Mouse (Mus musculus) lung, postnatal 0 days (tissue): ENCODE data around the gene Gm37240. TPM values are rescaled to one million over a fixed set of nuclear protein-coding genes. Genes with fewer than 3 reads are reported as not detected.
A peak's percentile ranks its signal among the peaks of the same experiment; 100 is the strongest.

ENCODE experiments used
- ATAC-seq: fragments of 200-750 bp; cut with Nextera tagmentation; 2 replicates; pipeline ENCODE4 v1.8.0; 2017; ENCODE audit warnings: moderate library complexity
- DNase-seq: peaks from one replicate; pipeline ENCODE4 v3.0.0-alpha.2; 2016; ENCODE audit warnings: low spot score
- H3K27ac ChIP-seq: fragments of 300-500 bp; sonication (generic); 2 replicates; pipeline ENCODE4 v1.5.1; 2014; ENCODE audit warnings: antibody characterized with exemption, mild to moderate bottlenecking, low read length, mixed read lengths
- H3K27me3 ChIP-seq: fragments of 300-500 bp; sonication (generic); replicated peaks from 2 replicates; pipeline ENCODE4 v1.6.1; 2014; ENCODE audit warnings: low read length, mixed read lengths; ENCODE audit not compliant: insufficient read depth
- H3K36me3 ChIP-seq: fragments of 300-500 bp; sonication (generic); 2 replicates; pipeline ENCODE4 v1.6.1; 2014; ENCODE audit warnings: low read length, mixed read lengths; ENCODE audit not compliant: insufficient read depth
- H3K4me1 ChIP-seq: fragments of 300-500 bp; sonication (generic); 2 replicates; pipeline ENCODE4 v1.6.1; 2014; ENCODE audit warnings: antibody characterized with exemption, low read depth, low read length, mixed read lengths; ENCODE audit not compliant: insufficient read depth
- H3K4me2 ChIP-seq: fragments of 300-500 bp; sonication (generic); replicated peaks from 2 replicates; pipeline ENCODE4 v1.6.1; 2014; ENCODE audit warnings: low read depth, mild to moderate bottlenecking, low read length, moderate library complexity, mixed read lengths
- H3K4me3 ChIP-seq: fragments of 300-500 bp; sonication (generic); 2 replicates; pipeline ENCODE4 v1.5.1; 2014; ENCODE audit warnings: low read depth, low read length
- H3K9ac ChIP-seq: fragments of 300-500 bp; sonication (generic); replicated peaks from 2 replicates; pipeline ENCODE4 v1.6.1; 2014; ENCODE audit warnings: low read depth, mild to moderate bottlenecking
- H3K9me3 ChIP-seq: fragments of 300-500 bp; sonication (generic); 2 replicates; pipeline ENCODE4 v1.6.1; 2016; ENCODE audit warnings: low read length, mixed read lengths
- CTCF ChIP-seq: IDR thresholded peaks from 2 replicates; pipeline ENCODE4 v1.5.1; 2016; ENCODE audit warnings: antibody characterized with exemption, mild to moderate bottlenecking
- EP300 ChIP-seq: IDR thresholded peaks from 2 replicates; pipeline ENCODE4 v1.6.1; 2016; ENCODE audit warnings: antibody characterized with exemption, mild to moderate bottlenecking, control low read depth
- WGBS: fragments of 180-500 bp; shearing (Covaris S2); extraction: QIAGEN DNeasy Blood & Tissue Kit; methylation state at CpG from one replicate; pipeline ENCODE4 v1.1.7; 2014; 5-methylcytosine and 5-hydroxymethylcytosine counted together
- polyA plus RNA-seq: library from polyadenylated mRNA; unstranded; fragments of >200 nt; fragmentation: Nextera tagmentation; extraction: Ambion mirVana; gene quantifications from 2 replicates; pipeline ENCODE4 v1.2.1, GENCODE M21; 2015

Gm37240 gene
- polyA plus RNA-seq, 1 experiment from 2014 or later = 8.9 TPM

DNA sequence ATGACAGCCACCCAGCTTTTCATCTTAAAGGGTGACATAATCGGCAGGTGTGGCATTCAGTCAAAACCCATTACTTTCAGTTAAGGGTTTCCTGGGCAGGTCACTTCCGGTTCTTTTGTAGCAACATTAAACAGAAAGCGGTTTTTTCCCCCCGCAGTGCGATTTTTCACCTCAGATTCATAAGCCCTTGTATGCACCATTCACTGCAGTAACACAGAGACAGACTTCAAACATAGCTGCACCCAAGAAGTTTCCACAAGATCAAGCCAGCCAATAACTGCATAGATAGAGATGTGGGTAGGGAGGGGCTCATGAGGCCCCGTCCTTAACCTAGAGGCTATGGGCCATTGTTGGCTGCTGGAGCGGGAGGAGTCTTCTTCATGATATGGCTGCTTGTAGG, 760.3 kb downstream of the Gm37240 start:
- 63% methylated on average over 7 of the region's 7 CpGs for WGBS
- TF ChIP-seq EP300 = no peak
- no peak for TF ChIP-seq CTCF
- H3K4me1 ChIP-seq = no peaks in the 10 kb centered on the region
- H3K9me3 ChIP-seq = no peaks in the 10 kb centered on the region
- no peaks in the 10 kb centered on the region for H3K36me3 ChIP-seq
- DNase-seq (no peak), ATAC-seq (no peak)
- no peaks in the 10 kb centered on the region for H3K27me3 ChIP-seq
- no peak overlapping the region for H3K4me3 ChIP-seq
- no peak overlapping the region for H3K9ac ChIP-seq
- no peak overlapping the region for H3K4me2 ChIP-seq
- no peak overlapping the region for H3K27ac ChIP-seq

DNA sequence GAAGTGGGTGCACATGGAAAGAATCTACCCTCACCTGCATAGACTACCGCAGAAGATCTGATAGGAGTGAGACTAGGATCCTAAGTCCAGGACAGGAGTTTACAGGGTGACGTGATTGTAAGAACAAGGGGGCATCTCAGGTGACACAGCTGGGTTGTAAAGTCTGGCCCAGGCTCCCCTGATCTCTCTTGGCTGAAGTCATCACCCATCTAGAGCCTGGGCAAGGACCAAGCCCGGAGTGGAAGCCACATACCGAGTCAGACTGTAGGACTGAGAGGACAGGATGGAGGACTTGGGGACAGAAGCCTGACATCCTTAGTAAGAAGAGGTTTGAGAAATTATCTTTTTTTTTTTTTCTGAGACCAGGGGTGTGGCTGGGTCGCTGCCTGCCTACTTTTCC, 761.8 kb downstream of the Gm37240 start:
- Histone ChIP-seq H3K36me3 (no peaks in the 10 kb centered on the region), H3K4me1 (no peaks in the 10 kb centered on the region), H3K4me3 (no peak overlapping the region), H3K27ac (no peak overlapping the region), H3K4me2 (no peak overlapping the region), H3K27me3 (no peaks in the 10 kb centered on the region), H3K9ac (no peak overlapping the region), H3K9me3 (no peaks in the 10 kb centered on the region)
- ATAC-seq = no peak
- TF ChIP-seq EP300 = no peak
- WGBS = 83% methylated on average over 5 of the region's 5 CpGs
- no peak for DNase-seq

DNA sequence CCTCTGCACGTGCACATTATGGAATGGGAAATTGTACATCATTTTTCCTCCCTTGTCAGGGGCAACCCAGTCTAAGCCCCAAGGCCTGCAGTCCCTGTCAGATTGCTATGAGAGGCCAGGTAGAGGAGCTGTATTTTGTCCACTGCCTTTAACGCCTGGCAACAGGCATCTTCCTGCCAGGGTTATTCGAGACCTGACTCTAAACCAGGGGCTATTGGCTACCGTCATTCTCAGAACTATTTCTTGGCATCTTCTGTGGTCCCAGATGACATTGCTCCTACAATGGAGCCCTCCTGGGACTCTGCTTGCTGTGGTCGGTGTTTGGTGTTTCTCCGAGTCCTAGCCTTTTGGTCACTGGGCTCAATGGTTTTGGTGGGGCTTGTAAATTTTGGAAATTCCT, 762.4 kb downstream of the Gm37240 start:
- H3K4me2 ChIP-seq = no peak overlapping the region
- H3K9me3 ChIP-seq = no peaks in the 10 kb centered on the region
- H3K4me3 ChIP-seq = no peak overlapping the region
- 80% methylated on average over 6 of the region's 6 CpGs for WGBS
- H3K36me3 ChIP-seq = no peaks in the 10 kb centered on the region
- no peak for DNase-seq
- H3K4me1 ChIP-seq = no peaks in the 10 kb centered on the region
- TF ChIP-seq EP300 (no peak), CTCF (no peak)
- H3K9ac ChIP-seq = no peak overlapping the region
- ATAC-seq = no peak
- H3K27ac ChIP-seq = no peak overlapping the region
- H3K27me3 ChIP-seq = no peaks in the 10 kb centered on the region

DNA sequence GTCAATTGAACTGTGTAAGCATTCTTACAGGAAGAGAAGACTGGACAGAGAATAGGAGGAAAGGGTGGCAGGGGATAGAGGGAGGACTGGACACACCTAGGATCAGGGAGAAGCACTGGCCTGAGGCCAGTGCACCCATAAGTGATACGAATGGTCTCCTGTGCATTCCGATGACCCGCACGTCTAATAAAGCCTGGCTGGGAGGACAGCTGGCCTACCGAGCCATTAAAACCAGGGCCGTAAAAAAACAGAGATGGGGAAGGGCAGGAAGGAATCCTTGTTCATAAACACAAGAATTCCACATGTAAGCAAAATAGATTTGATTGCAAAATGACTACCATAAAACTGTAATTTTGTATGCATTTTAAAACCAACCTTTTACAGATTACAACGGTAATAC, 762.9 kb downstream of the Gm37240 start:
- H3K36me3 ChIP-seq = no peaks in the 10 kb centered on the region
- no peaks in the 10 kb centered on the region for H3K27me3 ChIP-seq
- H3K27ac ChIP-seq = no peak overlapping the region
- WGBS = 57% methylated on average over 7 of the region's 7 CpGs
- DNase-seq (no peak), ATAC-seq (no peak)
- no peak overlapping the region for H3K4me3 ChIP-seq
- H3K9ac ChIP-seq = no peak overlapping the region
- H3K9me3 ChIP-seq = no peaks in the 10 kb centered on the region
- TF ChIP-seq EP300 (no peak), CTCF (no peak)
- no peak overlapping the region for H3K4me2 ChIP-seq
- H3K4me1 ChIP-seq = no peaks in the 10 kb centered on the region

DNA sequence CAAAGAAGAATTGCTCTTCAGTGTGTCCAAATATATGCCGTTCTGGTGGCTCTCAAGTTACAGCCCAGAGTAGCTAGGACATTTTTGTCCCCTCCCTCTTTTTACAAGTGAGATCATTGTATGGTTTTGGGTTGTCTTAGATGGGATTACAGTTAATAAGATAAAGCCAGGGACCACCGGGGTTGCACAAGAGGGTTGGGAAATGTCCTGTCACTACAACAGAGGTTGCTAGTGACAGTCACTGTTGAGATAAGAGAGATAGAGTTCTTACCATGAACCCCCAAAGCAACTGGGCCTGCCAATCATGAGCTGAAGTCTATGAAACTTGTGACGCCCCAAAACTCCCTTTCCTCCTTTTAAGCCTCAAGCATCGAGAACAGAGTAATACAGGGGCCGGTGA, 769.6 kb downstream of the Gm37240 start:
- Histone ChIP-seq H3K4me1 (no peaks in the 10 kb centered on the region), H3K36me3 (no peaks in the 10 kb centered on the region), H3K4me2 (no peak overlapping the region), H3K9ac (no peak overlapping the region), H3K27me3 (no peaks in the 10 kb centered on the region), H3K4me3 (no peak overlapping the region), H3K9me3 (no peaks in the 10 kb centered on the region), H3K27ac (no peak overlapping the region)
- ATAC-seq (no peak), DNase-seq (no peak)
- no peak for TF ChIP-seq CTCF
- no peak for TF ChIP-seq EP300
- WGBS = 77% methylated on average over 5 of the region's 5 CpGs

DNA sequence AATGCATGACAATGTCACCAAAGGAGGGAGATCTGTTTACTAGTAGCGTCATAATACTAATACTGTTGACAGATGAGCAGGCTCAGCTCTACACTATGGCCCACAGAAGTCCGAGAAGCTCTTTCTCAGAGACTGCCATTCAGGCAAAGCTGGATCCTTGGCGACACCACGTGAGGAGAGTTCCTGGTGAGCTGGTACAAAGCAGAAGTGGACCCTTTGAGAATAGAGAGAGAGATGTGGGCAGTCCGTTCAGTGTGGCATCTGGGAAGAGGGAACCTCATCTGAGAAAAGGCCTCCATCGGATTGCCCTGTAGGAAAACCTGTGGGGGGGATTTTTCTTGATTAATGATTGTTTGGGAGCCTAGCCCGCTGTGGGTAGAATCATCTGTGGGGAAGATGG, 770.3 kb downstream of the Gm37240 start:
- H3K27ac ChIP-seq = no peak overlapping the region
- TF ChIP-seq EP300 (no peak), CTCF (no peak)
- ATAC-seq (no peak), DNase-seq (no peak)
- no peak overlapping the region for H3K4me2 ChIP-seq
- no peaks in the 10 kb centered on the region for H3K9me3 ChIP-seq
- H3K27me3 ChIP-seq = no peaks in the 10 kb centered on the region
- H3K36me3 ChIP-seq = no peaks in the 10 kb centered on the region
- no peak overlapping the region for H3K9ac ChIP-seq
- H3K4me1 ChIP-seq = no peaks in the 10 kb centered on the region
- H3K4me3 ChIP-seq = no peak overlapping the region
- 78% methylated on average over 7 of the region's 7 CpGs for WGBS

DNA sequence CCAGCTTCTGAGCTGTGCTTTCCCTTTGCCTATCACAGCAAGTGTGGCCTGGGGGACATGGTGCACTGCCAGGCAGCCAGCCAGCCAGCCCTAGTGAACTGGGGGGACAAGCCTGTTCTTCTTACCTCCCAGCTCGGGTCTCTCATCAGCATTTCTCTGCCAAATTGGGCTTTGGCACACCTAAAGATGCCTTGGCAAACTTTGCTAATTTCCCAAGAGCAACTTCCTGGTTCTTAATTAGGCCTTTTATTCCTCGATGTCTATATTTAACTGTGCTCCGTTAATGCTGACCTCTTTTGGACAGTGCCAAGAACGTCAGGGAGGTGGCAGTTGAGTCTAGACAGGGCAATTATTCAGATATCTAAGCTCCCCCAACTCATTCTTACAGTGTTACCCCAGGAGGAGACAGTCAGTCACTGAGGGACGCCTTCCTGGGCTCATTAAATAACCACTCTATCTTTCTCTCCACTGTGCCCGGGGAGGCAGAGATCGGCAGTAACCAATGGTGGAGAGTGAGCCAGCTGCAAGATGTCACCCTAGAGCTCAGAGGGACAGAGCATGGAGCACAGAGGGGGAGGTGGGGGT, 771.3 kb downstream of the Gm37240 start:
- Histone ChIP-seq H3K9me3 (no peaks in the 10 kb centered on the region), H3K4me2 (no peak overlapping the region), H3K4me3 (no peak overlapping the region), H3K9ac (no peak overlapping the region), H3K4me1 (no peaks in the 10 kb centered on the region), H3K27ac (no peak overlapping the region), H3K27me3 (no peaks in the 10 kb centered on the region), H3K36me3 (no peaks in the 10 kb centered on the region)
- TF ChIP-seq CTCF (no peak), EP300 (no peak)
- DNase-seq (peak; percentile 28), ATAC-seq (peak; percentile 49; the same call in 1 of the 2 replicates)
- WGBS = 37% methylated on average over 7 of the region's 7 CpGs
